Mouse (Mus musculus) layer of hippocampus, adult 8-10 months (tissue): Measurements from ENCODE around the gene Esrrg. TPM values are rescaled to one million over a fixed set of nuclear protein-coding genes. Genes with fewer than 3 reads are reported as not detected.

ENCODE experiments used
- DNase-seq, 2 experiments: peaks; one replicate each; pipeline ENCODE4 v3.0.0; 2022; ENCODE audit warnings: low spot score in 2 of 2
- total RNA-seq, 4 experiments: library from RNA; stranded (reverse); gene quantifications; 2 replicates each; pipeline ENCODE4 v1.2.4; 2022

The Esrrg gene
- total RNA-seq, 4 experiments from 2014 or later = 13.6 to 17.3 (median 14.6) TPM

GRCm38 (mm10) chr1:188140221-188140620 lies 531.6 kb downstream of the Esrrg start:
- no peak for DNase-seq

GRCm38 (mm10) chr1:188147381-188148156 lies 539.0 kb downstream of the Esrrg start:
- no peak for DNase-seq

- no peak for DNase-seq
Measured at GRCm38 (mm10) chr1:188151066-188151465, 542.5 kb downstream of the Esrrg start.

- DNase-seq = no peak
Measured at GRCm38 (mm10) chr1:188152011-188152410, 543.4 kb downstream of the Esrrg start.

GRCm38 (mm10) chr1:188153665-188154064 lies 545.1 kb downstream of the Esrrg start:
- no peak for DNase-seq

GRCm38 (mm10) chr1:188154466-188155110 lies 546.0 kb downstream of the Esrrg start:
- peak in 1 of 2 experiments; percentile 7 for DNase-seq

- no peak for DNase-seq
Measured at GRCm38 (mm10) chr1:188155135-188155779, 546.7 kb downstream of the Esrrg start.

- no peak for DNase-seq
Measured at GRCm38 (mm10) chr1:188156520-188156919, 547.9 kb downstream of the Esrrg start.

- DNase-seq = no peak
Measured at GRCm38 (mm10) chr1:188157237-188157955, 548.8 kb downstream of the Esrrg start.

GRCm38 (mm10) chr1:188158675-188159074 lies 550.1 kb downstream of the Esrrg start:
- DNase-seq = no peak

GRCm38 (mm10) chr1:188159108-188159507 lies 550.5 kb downstream of the Esrrg start:
- DNase-seq = no peak

- no peak for DNase-seq
Measured at GRCm38 (mm10) chr1:188163058-188163457, 554.5 kb downstream of the Esrrg start.

- DNase-seq = no peak
Measured at GRCm38 (mm10) chr1:188164251-188164650, 555.7 kb downstream of the Esrrg start.

- DNase-seq = no peak
Measured at GRCm38 (mm10) chr1:188173859-188174258, 565.3 kb downstream of the Esrrg start.

- no peak for DNase-seq
Measured at GRCm38 (mm10) chr1:188182951-188183350, 574.4 kb downstream of the Esrrg start.

GRCm38 (mm10) chr1:188186440-188187117 lies 578.0 kb downstream of the Esrrg start:
- DNase-seq = no peak

GRCm38 (mm10) chr1:188192971-188193370 lies 584.4 kb downstream of the Esrrg start:
- no peak for DNase-seq

- DNase-seq = no peak
Measured at GRCm38 (mm10) chr1:188207421-188207820, 598.8 kb downstream of the Esrrg start.

- no peak for DNase-seq
Measured at GRCm38 (mm10) chr1:188209025-188209424, 600.4 kb downstream of the Esrrg start.

- no peak for DNase-seq
Measured at GRCm38 (mm10) chr1:188214885-188215611, 606.5 kb downstream of the Esrrg start.
